Mouse (Mus musculus) spleen, adult 2 months (tissue): ENCODE data around the gene Clstn3. TPM values are rescaled to one million over a fixed set of nuclear protein-coding genes. Genes with fewer than 3 reads are reported as not detected.
A peak's percentile ranks its signal among the peaks of the same experiment; 100 is the strongest.

Experiments
- DNase-seq, 2 experiments: peaks; one replicate each; pipeline versions ENCODE4 v3.0.0 to v3.0.0-alpha.2; 2012 to 2021; ENCODE audit warnings: low spot score in 2 of 2, low read depth in 1 of 2
- H3K27ac ChIP-seq: fragments of 200-500 bp; 2 replicates; pipeline ENCODE4 v1.5.1; 2012; ENCODE audit warnings: low read length, inconsistent platforms; ENCODE audit not compliant: insufficient read depth
- H3K27me3 ChIP-seq: fragments of 200-500 bp; 2 replicates; pipeline ENCODE4 v1.6.1; 2012; ENCODE audit warnings: mild to moderate bottlenecking, moderate library complexity, low read length, inconsistent platforms; ENCODE audit not compliant: control insufficient read depth, insufficient read depth
- H3K36me3 ChIP-seq: fragments of 200-500 bp; 2 replicates; pipeline ENCODE4 v1.6.1; 2012; ENCODE audit warnings: mild to moderate bottlenecking, low read length, inconsistent platforms; ENCODE audit not compliant: control insufficient read depth, insufficient read depth
- H3K4me1 ChIP-seq: fragments of 200-500 bp; 2 replicates; pipeline ENCODE4 v1.6.1; 2011; ENCODE audit warnings: inconsistent platforms; ENCODE audit not compliant: control insufficient read depth, insufficient read depth, insufficient read length
- H3K4me3 ChIP-seq: fragments of 200-500 bp; 2 replicates; pipeline ENCODE4 v1.5.1; 2011; ENCODE audit warnings: mild to moderate bottlenecking, inconsistent platforms; ENCODE audit not compliant: insufficient read depth, insufficient read length; ENCODE audit errors: extremely low read depth
- CTCF ChIP-seq: fragments of 200-500 bp; IDR thresholded peaks from 2 replicates; pipeline ENCODE4 v1.5.1; 2011; ENCODE audit warnings: mild to moderate bottlenecking, inconsistent platforms; ENCODE audit not compliant: insufficient read depth, insufficient read length, insufficient replicate concordance; ENCODE audit errors: extremely low read depth
- POLR2A ChIP-seq: fragments of 200-500 bp; IDR thresholded peaks from 2 replicates; pipeline ENCODE4 v1.6.1; 2011; ENCODE audit warnings: low read depth, low read length, inconsistent platforms
- WGBS: fragments of 180-500 bp; shearing (Covaris S2); methylation state at CpG from one replicate; pipeline ENCODE4 v1.1.7; 2018; 5-methylcytosine and 5-hydroxymethylcytosine counted together
- polyA plus RNA-seq: library from polyadenylated mRNA; depleted of rRNA; stranded (reverse); fragments of >200 nt; gene quantifications from 2 replicates; pipeline ENCODE4 v1.2.3, GENCODE M21; 2012

Gene Clstn3
- polyA plus RNA-seq, 1 experiment, result 0.95 TPM

- no peak for DNase-seq
- Histone ChIP-seq H3K4me3 (no peak overlapping the region), H3K27ac (no peak overlapping the region), H3K36me3 (no peaks in the 10 kb centered on the region), H3K4me1 (peaks cover 3% of the 10 kb centered on the region; the same call in 1 of the 2 replicates), H3K27me3 (no peaks in the 10 kb centered on the region)
- TF ChIP-seq POLR2A (no peak), CTCF (no peak)
- WGBS, result 90% methylated on average over 5 of the region's 5 CpGs
These were observed 37.4 kb upstream of the Clstn3 start for GRCm38 (mm10) chr6:124502021-124502420.

DNA sequence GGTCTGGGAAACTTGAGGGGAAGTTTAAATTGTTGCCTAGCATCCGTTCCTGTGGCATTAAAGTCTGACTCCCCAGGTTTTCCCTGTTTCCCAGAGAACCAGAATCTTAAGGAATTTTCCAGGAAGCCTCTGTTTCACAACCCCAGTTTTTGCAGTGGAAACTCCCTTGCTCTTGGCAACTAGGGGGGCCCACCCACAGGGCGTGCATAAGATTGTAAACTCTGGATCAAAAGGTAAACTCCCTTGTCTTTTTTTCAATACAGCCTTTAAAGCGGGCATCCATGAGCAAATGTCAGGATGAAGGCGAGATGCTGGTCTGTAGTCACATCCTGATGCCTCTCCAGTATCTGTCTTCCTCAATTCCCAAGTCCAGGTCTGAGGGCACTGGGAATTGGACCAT is 36.9 kb upstream of the Clstn3 start:
- no peaks in the 10 kb centered on the region for H3K36me3 ChIP-seq
- H3K27ac ChIP-seq, result no peak overlapping the region
- TF ChIP-seq CTCF (no peak), POLR2A (no peak)
- DNase-seq, result no peak
- 93% methylated on average over 4 of the region's 4 CpGs for WGBS
- H3K4me1 ChIP-seq, result peaks cover 3% of the 10 kb centered on the region; the same call in 1 of the 2 replicates
- H3K4me3 ChIP-seq, result no peak overlapping the region
- H3K27me3 ChIP-seq, result no peaks in the 10 kb centered on the region

DNA sequence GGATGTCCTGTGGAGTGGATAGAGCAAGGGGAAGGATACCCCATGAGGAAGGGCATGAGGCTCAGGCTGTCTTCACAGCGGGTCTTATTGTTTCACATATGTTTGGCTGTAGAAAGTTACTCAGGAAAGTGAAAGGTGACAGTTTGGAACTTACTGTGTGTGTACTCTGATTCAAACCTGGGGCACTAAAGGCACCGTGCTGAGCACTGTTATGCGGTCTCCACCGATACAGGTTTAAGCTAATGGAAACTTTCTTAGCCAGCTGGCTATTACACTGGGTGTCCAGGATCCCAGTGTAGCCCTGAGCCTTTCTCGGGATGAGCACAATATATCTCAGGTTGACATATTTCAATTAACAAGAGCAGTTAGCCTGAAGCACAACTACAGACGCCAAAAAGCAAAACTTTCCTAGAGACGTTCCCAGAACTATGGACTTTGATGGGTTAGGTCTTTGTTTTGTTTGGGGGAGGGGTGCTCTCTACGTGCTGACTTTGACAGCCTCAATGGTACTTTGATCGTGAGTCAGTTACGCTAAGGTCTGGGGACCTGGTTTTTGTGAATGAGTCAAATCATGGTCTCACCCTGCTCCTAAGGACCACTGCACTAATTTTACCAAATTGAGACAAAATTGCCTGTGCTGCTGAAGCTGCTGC is 35.4 kb upstream of the Clstn3 start:
- H3K4me3 ChIP-seq, result no peak overlapping the region
- H3K27me3 ChIP-seq, result no peaks in the 10 kb centered on the region
- 91% methylated on average over 10 of the region's 10 CpGs for WGBS
- DNase-seq, result no peak
- H3K36me3 ChIP-seq, result no peaks in the 10 kb centered on the region
- no peak for TF ChIP-seq POLR2A
- H3K27ac ChIP-seq, result no peak overlapping the region
- no peaks in the 10 kb centered on the region for H3K4me1 ChIP-seq

GRCm38 (mm10) chr6:124496054-124496453 is 31.5 kb upstream of the Clstn3 start:
- TF ChIP-seq POLR2A (no peak), CTCF (no peak)
- 80% methylated on average over 5 of the region's 5 CpGs for WGBS
- Histone ChIP-seq H3K27me3 (no peaks in the 10 kb centered on the region), H3K4me1 (no peaks in the 10 kb centered on the region; the same call in 1 of the 2 replicates), H3K27ac (no peak overlapping the region), H3K4me3 (no peak overlapping the region), H3K36me3 (no peaks in the 10 kb centered on the region)
- no peak for DNase-seq

DNA sequence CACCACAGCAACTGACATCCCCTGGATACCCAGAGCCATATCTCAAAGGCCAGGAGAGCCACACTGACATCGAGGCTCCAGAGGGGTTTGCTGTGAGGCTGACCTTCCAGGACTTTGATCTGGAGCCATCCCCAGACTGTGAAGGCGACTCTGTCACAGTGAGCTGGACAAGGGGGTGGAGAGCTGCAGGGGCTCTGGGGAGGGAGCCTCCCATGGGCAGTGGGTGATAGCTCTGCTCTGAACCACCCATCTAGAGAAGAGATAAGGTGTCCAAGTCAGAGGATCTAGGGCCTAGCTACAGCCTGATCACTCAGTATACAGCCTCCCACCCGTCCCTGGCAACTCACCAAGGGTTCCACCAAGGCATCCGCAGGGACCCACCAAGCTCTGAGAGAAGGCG is 29.3 kb upstream of the Clstn3 start:
- Histone ChIP-seq H3K27ac (peak overlapping the region; percentile 16; the same call in 1 of the 2 replicates), H3K4me3 (no peak overlapping the region)

DNA sequence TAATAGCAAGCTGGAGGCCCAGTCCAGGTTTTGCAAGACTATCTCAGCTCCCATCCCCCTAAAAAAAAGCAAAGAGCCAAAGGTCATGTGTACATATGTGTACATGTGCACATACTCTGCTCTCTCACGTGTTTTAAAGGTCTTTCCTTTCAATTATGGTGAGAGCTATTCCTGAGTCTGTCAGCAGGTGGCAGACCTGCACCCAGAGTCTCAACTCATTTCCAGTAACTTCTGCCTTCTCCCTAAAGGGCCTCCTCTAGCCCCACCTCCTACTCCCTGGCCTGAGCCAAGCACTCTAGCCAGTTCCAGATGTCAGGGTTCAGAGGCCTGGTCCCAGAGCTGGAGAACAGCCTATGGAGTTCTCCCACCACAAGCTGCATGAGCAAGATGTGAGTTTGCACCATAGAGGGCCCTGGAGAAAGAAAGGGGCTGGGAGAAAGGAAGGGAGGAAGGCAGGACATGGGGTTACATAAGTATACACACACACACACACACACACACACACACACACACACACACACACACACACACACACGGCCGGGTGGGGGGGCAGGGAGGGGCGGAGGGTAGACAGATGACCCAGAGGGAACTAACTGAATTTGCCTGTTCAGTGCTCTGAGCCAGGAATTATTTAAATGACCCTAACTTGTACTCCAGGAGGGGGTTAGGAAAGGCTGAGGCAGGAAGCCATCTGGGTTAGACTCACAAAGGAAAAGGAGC is 28.4 kb upstream of the Clstn3 start, which contains the start of gene C1rl:
TSS of gene C1rl (plus strand) at position 272 of the 720 bp plus-strand sequence.
- TF ChIP-seq POLR2A (no peak), CTCF (peak; percentile 48; the same call in 1 of the 2 replicates)
- H3K27me3 ChIP-seq, result no peaks in the 10 kb centered on the region
- WGBS, result 22% methylated on average over 3 of the region's 4 CpGs
- peak; percentile 28 to 50 for DNase-seq
- H3K36me3 ChIP-seq, result no peaks in the 10 kb centered on the region
- no peaks in the 10 kb centered on the region; the same call in 1 of the 2 replicates for H3K4me1 ChIP-seq
- H3K27ac ChIP-seq, result peak within 1 kb of the TSS; percentile 16; the same call in 1 of the 2 replicates
- no peak within 1 kb of the TSS for H3K4me3 ChIP-seq

More for the DNA sequence above, 29.3 kb upstream of the Clstn3 start:
- 76% methylated on average over 5 of the region's 5 CpGs for WGBS
- Histone ChIP-seq H3K27me3 (no peaks in the 10 kb centered on the region), H3K36me3 (no peaks in the 10 kb centered on the region), H3K4me1 (no peaks in the 10 kb centered on the region; the same call in 1 of the 2 replicates)
- no peak for DNase-seq
- TF ChIP-seq CTCF (no peak), POLR2A (no peak)
